Mouse (Mus musculus): ENCODE data around the gene Tmem19.

Tmem19 gene

DNA sequence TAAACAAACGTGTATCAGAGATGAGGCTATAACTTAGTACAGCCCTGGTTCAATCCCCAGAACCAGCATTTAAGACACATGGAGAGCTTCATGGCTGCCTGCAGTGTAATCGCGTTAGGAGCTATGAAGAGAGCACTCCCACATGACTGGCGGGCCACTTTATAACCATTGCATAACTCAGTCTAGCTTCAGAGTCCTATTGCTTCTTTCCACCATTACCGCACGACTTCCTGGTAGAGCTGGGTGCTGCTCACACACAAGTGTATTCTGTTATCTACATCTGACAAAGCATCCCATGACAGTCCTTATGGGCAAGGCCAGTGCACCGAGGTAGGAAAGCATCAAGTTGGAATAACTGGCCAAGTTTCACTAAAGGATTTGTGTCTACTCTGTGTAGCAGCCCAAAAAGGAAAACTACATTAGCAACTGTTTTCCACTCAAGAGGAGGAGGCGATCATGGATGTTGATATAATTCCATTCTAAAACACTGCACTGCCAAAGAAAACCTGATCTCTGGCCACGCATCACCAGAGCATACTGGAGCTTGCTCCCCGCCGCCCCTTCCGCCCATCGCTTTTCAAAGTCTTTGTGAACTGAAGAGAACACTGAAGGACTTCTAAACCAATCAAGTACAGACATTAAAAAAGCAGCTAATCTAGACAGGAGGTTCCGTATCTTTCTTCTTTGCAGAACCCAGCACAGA, 50.9 kb downstream of the Tmem19 start:
- no peak for DNase-seq (ENCODE audit: low spot score)

DNA sequence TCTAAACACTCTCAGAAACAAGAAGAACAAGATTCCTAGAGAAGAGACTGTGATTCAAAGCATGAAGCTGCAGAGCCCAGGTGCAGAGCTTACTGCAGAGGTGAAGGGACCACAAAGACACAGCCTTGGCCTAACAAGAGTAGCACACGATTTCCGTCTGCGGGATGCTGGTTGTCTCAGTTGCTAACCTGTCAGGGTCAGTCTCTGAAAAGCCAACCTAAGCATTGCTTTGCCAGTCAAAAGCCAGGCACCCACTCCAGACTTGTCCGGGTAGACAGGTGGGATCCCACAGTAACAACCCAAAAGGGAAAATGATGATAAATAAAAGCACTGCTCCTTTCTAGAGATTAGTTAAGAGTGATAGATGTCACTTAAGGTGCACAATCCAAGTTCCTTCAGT, 53.1 kb downstream of the Tmem19 start:
- DNase-seq (ENCODE audit: low spot score), result no peak

DNA sequence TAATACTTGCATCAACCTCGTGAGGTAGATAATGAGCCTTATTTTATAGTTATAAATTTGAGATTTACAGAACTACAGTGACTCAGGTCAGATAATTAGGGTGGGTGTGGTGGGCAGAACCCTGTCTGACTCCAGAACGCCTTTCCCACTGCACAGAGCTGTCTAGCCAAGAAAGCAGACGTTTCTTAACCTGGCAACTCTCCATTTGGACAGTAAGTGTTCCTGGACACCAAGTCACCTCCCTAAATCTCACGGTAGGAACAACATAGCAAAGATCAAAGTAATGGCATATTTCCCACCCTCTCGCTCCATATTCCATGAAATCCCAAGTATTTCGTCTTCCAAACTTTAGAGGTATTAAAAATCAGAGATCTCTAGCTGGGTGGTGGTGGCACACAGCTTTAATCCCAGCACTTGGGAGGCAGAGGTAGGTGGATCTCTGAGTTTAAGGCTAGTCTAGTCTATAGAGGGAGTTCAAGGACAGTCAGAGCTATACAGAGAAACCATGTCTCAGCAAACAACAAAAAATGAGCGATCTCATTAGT, 54.9 kb downstream of the Tmem19 start:
- DNase-seq (ENCODE audit: low spot score), result no peak

DNA sequence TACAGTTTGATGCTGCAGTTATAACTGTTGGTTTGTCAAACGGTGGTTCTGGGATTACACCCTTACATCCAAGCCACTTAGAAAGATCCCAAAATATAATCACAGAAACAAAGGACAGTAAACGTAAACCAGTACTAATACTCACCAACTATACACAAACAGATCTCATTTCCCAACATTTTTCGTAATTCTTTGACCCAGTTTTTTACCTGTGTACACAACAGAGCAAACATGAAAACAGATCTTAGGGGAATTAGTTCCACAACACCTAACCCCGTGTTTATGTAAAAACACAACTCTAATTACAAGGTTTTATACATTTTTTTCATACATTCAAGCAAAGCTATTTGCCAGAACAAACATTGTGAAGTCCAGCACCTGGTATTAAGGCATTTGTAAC, 63.6 kb downstream of the Tmem19 start:
- no peak for DNase-seq (ENCODE audit: low spot score)

DNA sequence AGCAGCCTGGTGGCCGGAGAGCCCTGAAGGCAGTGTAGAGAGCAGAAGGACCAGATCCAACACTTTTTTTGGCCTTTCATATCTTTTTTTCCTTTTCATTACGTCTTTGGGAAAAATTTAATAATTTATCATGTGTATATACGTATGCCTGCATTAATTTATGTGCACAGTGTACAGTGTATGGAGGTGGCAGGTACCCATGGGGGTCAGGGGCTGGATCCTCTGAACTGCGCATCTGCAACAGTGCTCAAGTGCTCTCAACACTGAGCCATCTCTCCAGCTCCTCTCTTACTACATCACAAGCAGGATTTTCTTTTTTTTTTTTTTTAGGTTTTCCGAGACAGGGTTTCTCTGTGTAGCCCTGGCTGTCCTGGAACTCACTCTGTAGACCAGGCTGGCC, 64.7 kb downstream of the Tmem19 start:
- no peak for DNase-seq (ENCODE audit: low spot score)

DNA sequence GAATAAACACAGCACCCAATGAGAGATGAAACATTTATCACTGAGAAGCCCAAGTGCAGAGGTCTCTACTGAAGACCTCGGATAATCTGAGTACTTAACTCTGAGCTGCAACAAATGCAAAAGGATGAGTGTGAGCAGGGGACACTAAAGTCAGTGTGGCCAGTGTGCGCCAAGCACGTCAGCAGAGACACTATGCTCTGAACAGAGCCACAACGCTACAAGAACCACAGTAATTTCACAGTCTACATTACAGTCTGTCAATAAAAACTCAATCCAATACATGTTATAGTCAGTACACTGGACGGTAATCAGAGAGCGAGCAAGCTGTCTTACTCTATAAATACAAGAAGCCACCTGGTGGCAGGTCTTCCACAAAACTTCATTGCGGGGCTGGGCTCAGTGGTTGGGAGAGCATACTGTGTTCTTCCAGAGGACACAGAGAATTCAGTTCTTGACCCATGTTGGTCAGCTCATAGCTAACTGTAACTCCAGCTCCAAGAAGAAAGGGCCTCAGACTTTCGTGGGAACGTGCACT, 65.8 kb downstream of the Tmem19 start:
- DNase-seq (ENCODE audit: low spot score), result no peak

DNA sequence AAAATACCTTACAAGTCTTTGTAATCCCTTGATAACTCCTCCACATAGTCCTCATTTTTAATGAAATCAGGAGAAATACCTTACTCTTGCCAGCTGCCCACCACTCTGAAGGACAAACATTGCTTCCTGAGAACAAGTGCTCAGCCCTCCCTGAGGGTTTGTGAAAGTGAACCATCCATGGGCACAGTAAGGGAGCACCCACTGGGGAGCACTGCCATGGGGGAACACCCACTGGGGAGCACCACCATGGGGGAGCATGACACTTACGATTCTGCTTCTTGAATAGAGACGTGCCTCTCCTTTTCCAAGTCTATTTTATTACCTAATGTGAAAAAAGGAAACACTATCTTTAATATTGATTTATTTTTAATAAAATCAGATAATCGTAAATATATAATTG, 67.1 kb downstream of the Tmem19 start:
- no peak for DNase-seq (ENCODE audit: low spot score)

DNA sequence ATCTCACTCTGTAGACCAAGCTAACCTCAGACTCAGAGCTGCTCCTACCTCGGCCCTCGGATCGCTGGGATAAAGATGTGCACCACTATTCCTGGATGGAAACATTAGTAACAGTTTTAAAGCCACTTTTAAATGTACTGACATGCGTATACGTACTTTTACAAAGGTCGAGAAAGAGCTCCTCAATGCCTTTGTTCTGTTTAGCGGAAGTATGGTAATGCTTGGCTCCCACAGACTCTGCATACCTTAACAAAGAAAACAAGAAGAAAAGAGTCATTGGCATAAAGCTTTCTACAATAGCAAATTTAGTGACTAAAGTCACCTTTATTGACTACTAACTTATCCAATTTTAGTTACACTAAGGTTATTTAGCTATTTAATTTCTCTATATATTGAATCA, 67.6 kb downstream of the Tmem19 start:
- no peak for DNase-seq (ENCODE audit: low spot score)

DNA sequence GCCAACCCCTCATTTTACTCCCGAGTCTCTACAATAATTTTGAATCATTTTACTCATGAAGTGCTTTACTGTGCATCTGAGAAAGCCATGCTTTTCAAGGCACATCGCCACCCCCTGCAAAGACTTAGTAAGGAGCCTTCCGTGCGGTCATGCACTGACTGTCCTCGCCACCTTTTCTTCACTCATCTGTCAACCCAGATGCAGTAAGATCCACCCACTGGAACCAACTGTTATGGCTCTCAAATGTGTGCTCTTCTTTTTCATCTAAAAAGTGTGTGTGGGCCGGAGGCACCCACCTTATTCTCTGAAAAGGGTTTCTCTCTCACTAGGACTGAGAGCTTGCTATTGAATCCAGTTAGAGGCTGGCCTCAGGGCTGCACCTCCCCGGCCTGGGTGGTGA, 68.4 kb downstream of the Tmem19 start:
- no peak for DNase-seq (ENCODE audit: low spot score)

DNA sequence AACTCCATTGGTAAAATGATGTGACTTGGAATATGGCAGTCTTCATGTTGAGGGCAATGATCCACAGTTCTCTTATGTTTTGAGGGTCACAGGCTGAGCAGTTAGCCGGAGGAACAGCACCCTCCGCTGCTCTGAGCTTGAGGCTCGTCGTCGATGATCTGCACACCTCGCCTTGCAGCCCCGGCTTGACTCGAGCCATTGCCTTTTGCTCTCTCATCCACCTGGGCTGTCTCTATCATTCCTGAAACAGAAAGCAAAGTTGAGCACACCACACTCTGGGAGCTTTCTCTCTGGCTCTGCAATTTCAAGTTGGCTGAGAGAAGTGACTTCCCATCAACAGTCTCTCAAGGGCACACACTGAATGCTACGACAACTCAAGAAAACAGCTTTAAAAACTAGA, 71.6 kb downstream of the Tmem19 start:
- DNase-seq (ENCODE audit: low spot score), result no peak
